Mouse (Mus musculus) lung, adult 2 months (tissue): ENCODE measurements around the gene Ampd3.

Source experiments
- CTCF ChIP-seq: fragments of 200-500 bp; IDR thresholded peaks from 2 replicates; pipeline ENCODE4 v1.5.1; 2011; ENCODE audit warnings: mild to moderate bottlenecking, low read length, control low read depth; ENCODE audit not compliant: insufficient read depth
- POLR2A ChIP-seq: fragments of 200-500 bp; IDR thresholded peaks from 2 replicates; pipeline ENCODE4 v1.6.1; 2011; ENCODE audit warnings: low read depth, mild to moderate bottlenecking, control low read depth, low read length, borderline replicate concordance; ENCODE audit errors: extremely low read depth

- TF ChIP-seq CTCF (no peak), POLR2A (no peak)
Measured at GRCm38 (mm10) chr7:110787310-110787709, 19.3 kb downstream of the Ampd3 start.
